Mouse (Mus musculus) macrophage (primary cell): ENCODE results near the gene Cacna1g. TPM values are rescaled to one million over a fixed set of nuclear protein-coding genes. Genes with fewer than 3 reads are reported as not detected.

Experiments
- H3K27ac ChIP-seq: fragments of 350-480 bp; formaldehyde crosslinking; 2 replicates; pipeline ENCODE4 v1.9.0; 2021
- H3K36me3 ChIP-seq: fragments of 350-480 bp; formaldehyde crosslinking; 2 replicates; pipeline ENCODE4 v1.9.0; 2021; ENCODE audit errors: inconsistent target
- H3K4me3 ChIP-seq: fragments of 350-480 bp; formaldehyde crosslinking; 2 replicates; pipeline ENCODE4 v1.9.0; 2021; ENCODE audit errors: inconsistent target
- H3K79me2 ChIP-seq: fragments of 350-480 bp; formaldehyde crosslinking; 2 replicates; pipeline ENCODE4 v1.9.0; 2021; ENCODE audit errors: inconsistent target
- WGBS: methylation state at CpG from one replicate; pipeline ENCODE4 v1.1.7; 2026; ENCODE audit warnings: inconsistent platforms; ENCODE audit not compliant: missing documents; 5-methylcytosine and 5-hydroxymethylcytosine counted together
- polyA plus RNA-seq: library from polyadenylated mRNA; stranded (reverse); fragments of 250-400 nt; gene quantifications from 3 replicates; pipeline ENCODE4 v1.2.4, GENCODE M21; 2018; ENCODE audit warnings: inconsistent platforms
- total RNA-seq, 78 experiments: library from RNA; depleted of rRNA; stranded (reverse); fragments of 250-400 nt; gene quantifications; 1 replicate in 9 of 78; 2 replicates in 24 of 78; 3 replicates in 43 of 78; 4 replicates in 2 of 78; pipeline ENCODE4 v1.2.4; 2018; ENCODE audit warnings: inconsistent platforms in 56 of 78

Cacna1g gene
- 1 to 10 TPM in 3 of 26 experiments, under 1 TPM in 3, not detected in 20; 0.16 to 2.0 (median 0.83) TPM for total RNA-seq (2018; cell fraction: chromatin; rRNA removed)
- not detected for total RNA-seq (2018; cell fraction: cytosol; rRNA removed)
- under 1 TPM in 2 of 26 experiments, not detected in 24; 0.10 to 0.24 TPM for total RNA-seq (2018; cell fraction: nucleus; rRNA removed)
- polyA plus RNA-seq: not detected in 3 replicates

DNA sequence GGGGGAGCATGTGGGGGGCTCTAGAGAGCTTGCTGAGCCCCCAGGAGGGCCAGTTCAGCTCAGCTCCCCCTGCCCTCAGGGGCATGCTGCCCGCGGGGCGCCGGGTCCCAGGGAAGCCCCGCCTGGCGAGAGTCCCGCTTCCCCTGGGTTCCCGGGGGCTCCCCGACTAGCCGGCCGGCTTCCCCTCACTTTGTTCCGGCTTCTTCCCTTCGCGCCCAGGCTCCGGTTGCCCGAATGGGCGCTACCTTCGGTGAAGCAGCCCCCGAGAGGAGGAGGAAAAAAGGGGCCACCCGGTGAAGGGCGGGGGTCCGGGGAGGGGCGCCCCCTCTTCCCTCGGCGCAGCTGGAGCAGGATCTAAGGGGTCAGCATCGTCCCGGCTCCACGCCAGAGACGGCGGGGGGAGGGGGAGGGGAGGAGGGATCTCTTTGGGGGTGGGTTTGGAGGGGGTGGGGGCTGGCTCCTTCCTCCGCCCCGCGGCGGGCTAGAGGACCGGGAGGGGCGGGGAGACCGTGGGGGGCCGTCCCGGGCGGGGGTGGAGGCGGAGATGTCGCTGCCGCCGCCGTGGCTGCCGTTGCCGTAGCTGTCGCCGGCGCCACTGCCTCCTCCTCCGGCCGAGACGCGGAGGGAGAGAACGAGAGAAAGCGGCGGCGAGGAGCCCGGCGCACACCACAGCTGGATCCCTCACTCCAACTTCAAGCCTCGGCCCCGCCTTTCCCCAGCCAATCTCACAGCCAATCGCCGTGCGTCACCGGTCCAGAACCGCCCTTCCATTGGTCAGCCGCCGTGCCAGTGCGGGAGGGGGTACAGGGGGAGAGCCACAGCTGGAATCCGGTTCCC, at the start of gene Cacna1g:
Gene Cacna1g, minus strand, starts transcription at position 492 of the 837 bp plus-strand sequence.
- Histone ChIP-seq H3K4me3 (no peak within 1 kb of the TSS), H3K27ac (no peak within 1 kb of the TSS), H3K36me3 (no peaks in the 10 kb centered on the region), H3K79me2 (no peaks in the 10 kb centered on the region)
- under 1% methylated on average over 54 of the region's 71 CpGs for WGBS

DNA sequence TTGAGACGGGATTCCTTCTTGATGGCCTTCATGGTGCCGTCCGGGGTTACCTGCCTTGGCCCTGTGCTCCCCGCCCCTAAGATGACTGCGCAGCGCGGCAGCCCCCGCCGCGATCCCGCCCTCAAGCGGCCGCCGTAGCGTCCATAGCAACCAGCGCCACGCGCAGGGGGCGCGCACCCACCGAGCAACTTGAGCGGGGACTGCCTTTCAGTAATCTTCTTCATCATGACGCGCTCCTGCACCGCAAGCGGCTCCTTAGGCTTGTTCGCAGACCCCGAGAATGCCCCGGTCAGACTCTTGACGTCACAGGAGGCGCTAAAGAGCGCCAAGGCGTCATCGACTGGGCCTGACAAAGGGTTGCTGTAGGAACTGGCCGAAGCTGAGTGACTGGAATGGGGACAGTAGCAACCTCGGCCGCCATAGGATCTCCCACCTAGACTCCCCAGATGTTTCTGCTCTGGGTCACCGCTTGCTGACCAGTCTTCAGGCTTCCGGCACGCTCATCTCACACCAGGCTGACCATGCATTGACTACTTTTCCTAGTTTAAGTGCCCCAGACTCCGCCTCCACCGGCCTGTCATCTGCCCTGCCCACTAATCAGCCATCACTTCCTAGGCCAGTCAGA, 47.3 kb upstream of the Cacna1g start, which contains the start of gene Mycbpap:
Gene Mycbpap, minus strand, starts transcription at position 524 of the 625 bp plus-strand sequence.
- Histone ChIP-seq H3K79me2 (no peaks in the 10 kb centered on the region), H3K27ac (no peak within 1 kb of the TSS), H3K4me3 (peak within 1 kb of the TSS; percentile 17; the same call in 1 of the 2 replicates), H3K36me3 (no peaks in the 10 kb centered on the region)
- 4% methylated on average over 41 of the region's 42 CpGs for WGBS

DNA sequence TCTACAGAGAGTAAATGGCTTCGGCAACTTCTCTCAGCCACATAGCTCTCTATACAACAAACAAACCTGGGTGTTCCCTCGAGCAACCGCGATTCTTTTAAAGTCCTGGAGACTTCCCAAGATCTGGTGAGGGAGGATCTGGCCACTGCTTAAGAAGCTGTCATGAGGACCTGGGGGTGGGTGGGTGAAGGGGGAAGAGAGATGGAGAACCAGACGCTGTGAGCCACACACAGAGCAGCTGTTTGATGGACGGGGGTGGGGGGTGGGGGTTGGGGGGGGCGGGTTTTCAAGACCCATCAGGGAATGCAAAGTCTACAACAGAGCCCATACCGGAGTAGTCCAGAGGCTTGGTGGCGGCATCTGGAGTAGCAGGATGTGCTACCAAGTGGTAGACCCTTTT, 39.5 kb upstream of the Cacna1g start:
- H3K27ac ChIP-seq: no peak overlapping the region
- no peak overlapping the region for H3K4me3 ChIP-seq
- no peaks in the 10 kb centered on the region for H3K36me3 ChIP-seq
- 56% methylated on average over 7 of the region's 9 CpGs for WGBS
- H3K79me2 ChIP-seq: no peaks in the 10 kb centered on the region

DNA sequence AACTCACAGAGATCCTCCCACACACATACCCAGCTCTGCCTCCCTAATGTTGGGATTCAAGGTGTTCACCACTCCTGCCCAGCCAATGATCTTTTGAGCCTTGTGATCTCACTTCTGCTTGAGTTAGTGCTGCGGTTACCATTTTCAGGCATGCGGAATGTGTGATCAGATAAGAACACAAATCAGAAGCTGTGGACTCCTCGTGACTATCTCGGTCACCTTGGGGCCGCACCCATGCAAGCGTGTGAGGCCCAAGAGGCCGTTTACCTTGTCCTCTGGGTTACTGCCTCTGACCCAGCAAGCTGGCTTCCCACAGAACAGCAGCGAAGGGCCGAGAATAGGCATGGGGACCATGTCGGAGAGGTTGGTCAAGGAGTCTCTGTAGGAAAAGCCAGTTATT, 35.0 kb upstream of the Cacna1g start:
- H3K4me3 ChIP-seq: no peak overlapping the region
- no peak overlapping the region for H3K27ac ChIP-seq
- H3K36me3 ChIP-seq: no peaks in the 10 kb centered on the region
- H3K79me2 ChIP-seq: no peaks in the 10 kb centered on the region
- 90% methylated on average over 10 of the region's 10 CpGs for WGBS

DNA sequence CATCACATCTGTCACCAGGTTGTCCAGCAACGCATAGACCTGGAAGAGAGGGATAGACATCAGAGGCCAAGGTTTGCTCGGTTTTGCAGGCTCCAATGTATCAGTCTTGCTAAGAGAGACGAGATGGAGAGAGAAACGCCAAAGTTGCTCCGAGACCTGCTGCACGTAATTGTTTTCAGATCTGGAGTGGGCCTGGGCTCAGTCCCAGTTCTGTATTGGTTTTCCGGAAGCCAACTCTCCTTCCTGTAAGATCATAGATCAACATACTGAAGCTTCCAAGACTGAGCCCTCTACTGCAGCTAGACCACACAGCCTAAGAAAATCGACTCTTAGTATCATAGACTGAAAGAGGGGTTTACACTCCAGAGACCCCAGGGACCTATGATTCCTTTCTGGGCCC, 27.5 kb upstream of the Cacna1g start:
- no peaks in the 10 kb centered on the region for H3K79me2 ChIP-seq
- no peaks in the 10 kb centered on the region for H3K36me3 ChIP-seq
- H3K4me3 ChIP-seq: no peak overlapping the region
- 77% methylated on average over 8 of the region's 8 CpGs for WGBS
- H3K27ac ChIP-seq: no peak overlapping the region

DNA sequence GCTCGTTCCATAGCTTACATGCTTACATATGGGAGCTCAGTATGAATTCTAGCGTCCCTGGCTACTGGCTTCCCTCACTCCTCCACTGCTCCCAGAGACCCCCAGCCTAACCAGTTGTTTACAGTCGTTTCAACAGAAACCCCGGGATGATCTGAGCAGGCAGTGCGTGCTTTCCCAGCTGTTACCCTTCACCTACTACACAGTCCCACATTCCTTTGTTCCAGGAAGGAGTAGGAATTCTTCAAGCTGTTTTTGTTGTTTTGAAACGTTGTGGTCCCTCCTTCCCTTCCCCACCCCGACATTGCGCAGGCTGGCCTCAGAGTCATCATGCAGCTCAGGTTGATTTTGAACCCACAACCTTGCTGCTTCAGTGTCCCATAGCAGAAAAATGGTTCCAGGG, 26.4 kb upstream of the Cacna1g start:
- no peak overlapping the region for H3K27ac ChIP-seq
- H3K79me2 ChIP-seq: no peaks in the 10 kb centered on the region
- whole genome bisulfite sequencing: 72% methylated on average over 7 of the region's 8 CpGs
- no peaks in the 10 kb centered on the region for H3K36me3 ChIP-seq
- no peak overlapping the region for H3K4me3 ChIP-seq

DNA sequence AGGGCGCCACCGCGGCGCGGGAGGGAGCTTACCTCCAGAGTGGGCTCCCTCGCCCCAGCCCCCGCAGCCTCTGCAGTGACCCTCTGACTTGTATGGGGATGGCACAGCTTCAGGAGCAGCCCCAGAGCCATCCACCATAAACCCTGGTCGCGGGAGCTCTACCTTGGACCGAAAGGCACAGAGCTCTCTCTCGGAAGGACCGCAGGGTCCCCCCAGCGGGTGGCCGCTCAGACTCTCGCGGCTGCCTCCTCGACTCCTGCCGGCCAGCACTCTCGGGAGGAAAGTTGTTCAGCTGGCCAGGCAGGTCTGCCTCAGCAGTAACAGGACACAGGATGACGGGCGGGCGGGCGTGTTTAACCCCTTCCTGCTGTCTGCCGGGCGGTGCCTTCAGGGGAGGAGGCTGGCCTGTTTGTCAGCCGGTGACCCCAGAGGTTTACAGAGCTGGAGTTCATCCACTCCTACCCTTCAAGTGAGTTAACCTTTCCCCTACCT, 25.7 kb upstream of the Cacna1g start, which contains the start of gene Epn3:
Gene Epn3, minus strand, starts transcription at position 314 of the 492 bp plus-strand sequence.
- Histone ChIP-seq H3K36me3 (no peaks in the 10 kb centered on the region), H3K4me3 (no peak within 1 kb of the TSS), H3K79me2 (no peaks in the 10 kb centered on the region), H3K27ac (no peak within 1 kb of the TSS)
- WGBS: 3% methylated on average over 22 of the region's 26 CpGs

DNA sequence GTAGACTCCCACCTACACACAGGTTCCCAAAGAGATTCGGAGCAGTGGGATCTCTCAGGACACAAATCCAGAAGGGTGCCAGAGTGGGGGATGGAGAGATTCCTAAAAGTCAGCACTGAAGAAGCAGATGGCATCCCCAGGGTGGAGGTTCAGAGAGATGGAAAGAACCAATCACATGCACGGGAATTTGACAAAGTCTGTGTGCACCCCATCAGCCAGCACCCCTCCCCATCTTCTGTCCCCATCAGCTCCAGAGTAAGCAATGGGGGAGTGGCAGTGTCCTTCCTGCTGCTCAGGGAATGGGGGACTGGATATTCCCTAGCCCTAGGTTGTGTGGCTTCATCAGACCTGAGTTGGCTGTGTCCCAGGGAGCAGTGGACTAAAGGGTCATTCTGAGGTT, 25.0 kb upstream of the Cacna1g start:
- no peak overlapping the region for H3K4me3 ChIP-seq
- 0% methylated on average over 2 of the region's 2 CpGs for WGBS
- no peaks in the 10 kb centered on the region for H3K36me3 ChIP-seq
- H3K27ac ChIP-seq: no peak overlapping the region
- H3K79me2 ChIP-seq: no peaks in the 10 kb centered on the region

DNA sequence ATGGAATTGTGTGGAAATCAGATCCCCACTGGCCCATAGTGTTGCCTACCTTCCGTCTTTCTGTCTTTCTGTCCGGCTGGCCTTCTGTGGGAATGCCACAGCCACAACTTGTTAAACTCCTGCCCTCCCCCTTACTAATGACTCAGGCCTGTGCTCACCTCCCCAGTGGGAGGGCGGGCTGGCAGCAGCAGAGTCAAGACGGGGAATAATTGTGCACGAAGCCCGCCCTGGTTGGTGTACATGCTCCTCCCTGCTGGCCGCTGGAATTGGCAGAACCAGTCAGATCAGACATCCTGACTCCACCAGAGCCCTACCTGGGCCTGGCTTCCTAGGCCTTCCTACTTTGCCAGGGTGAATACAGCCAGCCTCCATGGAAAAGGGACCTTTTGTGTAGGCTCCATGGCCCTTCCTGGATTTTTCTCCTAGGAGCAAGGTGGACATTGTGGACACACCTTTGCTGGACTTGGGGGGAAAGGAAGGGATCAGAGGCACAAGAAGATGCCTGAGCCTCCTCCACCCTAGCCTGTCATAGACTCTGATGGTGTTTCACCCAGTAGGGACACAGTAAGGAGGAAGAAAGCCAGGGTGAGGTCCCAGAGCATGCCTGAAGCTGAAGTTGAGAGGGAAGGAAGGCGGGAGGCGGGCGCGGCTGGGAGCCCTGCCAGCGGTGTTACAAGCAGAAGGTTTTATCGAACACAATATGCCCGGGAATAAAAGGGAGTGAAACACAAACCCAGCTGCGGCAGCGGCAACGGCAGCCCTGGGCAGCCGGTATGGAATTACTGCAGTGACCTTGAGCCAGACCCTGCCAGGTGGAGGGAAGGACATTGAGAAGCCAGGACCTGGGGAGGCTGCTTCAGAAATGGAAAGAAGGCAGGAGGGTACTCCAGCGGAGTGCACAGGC, 24.3 kb upstream of the Cacna1g start:
- WGBS: 34% methylated on average over 18 of the region's 19 CpGs
- no peaks in the 10 kb centered on the region for H3K79me2 ChIP-seq
- H3K36me3 ChIP-seq: no peaks in the 10 kb centered on the region
- H3K27ac ChIP-seq: no peak overlapping the region
- no peak overlapping the region for H3K4me3 ChIP-seq

DNA sequence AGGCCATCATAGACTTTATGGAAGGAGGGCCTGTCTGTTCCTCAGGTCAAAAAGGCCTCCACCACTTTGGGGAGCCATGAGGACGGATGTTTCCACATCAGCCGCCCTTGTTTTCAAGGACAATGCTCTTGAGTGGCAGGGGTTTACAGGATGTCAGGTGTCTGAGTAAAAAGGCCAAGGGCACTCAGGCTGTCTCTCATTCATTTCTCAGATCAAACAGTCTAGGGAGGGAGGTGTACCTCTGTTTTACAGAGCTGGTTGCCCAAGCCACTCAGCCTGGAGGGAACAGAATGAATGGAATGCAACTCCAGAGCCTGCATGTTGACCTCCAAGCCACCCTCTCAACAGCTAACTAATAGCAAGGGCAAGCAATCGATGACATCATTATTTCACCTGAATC, 21.4 kb upstream of the Cacna1g start:
- H3K4me3 ChIP-seq: no peak overlapping the region
- H3K36me3 ChIP-seq: no peaks in the 10 kb centered on the region
- H3K79me2 ChIP-seq: no peaks in the 10 kb centered on the region
- WGBS: 94% methylated on average over 3 of the region's 3 CpGs
- no peak overlapping the region for H3K27ac ChIP-seq

DNA sequence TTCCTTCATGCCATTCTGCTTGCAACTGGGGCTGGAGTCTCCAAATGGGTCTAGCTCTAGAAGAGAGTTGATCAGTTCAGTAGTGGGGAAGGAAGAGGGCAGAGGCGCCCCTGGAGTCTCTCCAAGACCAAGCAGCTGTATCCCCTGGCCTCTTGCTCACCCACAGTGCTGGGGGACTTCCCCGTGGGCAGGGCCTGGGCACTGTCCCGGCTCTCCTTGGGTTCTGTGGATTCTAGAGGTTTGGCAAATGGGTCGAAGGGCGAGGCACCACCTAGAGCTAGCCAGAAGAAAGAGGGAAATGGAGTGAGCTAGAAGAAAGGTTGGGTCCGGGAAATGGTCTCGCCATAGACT, 17.7 kb upstream of the Cacna1g start:
- Histone ChIP-seq H3K79me2 (no peaks in the 10 kb centered on the region), H3K27ac (no peak overlapping the region), H3K36me3 (no peaks in the 10 kb centered on the region), H3K4me3 (no peak overlapping the region)
- WGBS: 21% methylated on average over 7 of the region's 7 CpGs

DNA sequence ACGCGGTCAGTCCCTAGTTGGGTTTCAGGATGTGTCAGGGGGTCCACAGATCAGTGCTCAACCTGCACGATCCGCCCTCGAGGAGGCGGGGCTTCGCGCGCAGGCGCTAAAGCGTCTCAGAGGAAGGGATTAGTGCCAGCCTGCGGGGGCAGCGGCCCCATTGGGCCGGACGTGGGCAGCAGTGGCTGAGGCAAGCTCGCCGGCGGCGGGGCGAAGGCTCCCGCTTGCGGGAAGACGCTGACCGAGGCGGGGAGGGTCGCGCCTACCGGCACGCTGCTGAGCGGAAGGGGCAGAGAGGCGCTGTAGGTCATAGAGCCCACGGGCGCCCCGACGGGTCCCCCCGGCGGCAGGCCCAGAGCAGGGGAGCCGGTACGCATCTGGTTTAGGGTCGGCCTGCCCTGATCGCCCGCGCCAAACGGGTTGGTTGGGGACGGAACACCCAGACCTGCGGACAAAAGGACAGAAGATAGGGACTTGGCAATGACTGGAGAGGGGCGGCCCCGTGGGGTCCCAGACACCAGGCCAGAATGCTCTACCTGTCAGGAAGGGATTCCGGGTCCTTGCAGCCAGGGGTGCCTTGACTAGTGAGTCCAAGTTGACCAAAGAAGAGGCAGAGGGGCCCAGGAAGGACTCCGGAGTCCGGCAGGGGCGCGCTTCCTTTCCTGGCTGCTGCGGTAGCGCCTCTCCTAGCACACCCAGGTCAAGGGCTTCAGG, 17.2 kb upstream of the Cacna1g start:
- 2% methylated on average over 55 of the region's 55 CpGs for WGBS
- no peak overlapping the region for H3K4me3 ChIP-seq
- H3K27ac ChIP-seq: no peak overlapping the region
- no peaks in the 10 kb centered on the region for H3K36me3 ChIP-seq
- H3K79me2 ChIP-seq: no peaks in the 10 kb centered on the region

DNA sequence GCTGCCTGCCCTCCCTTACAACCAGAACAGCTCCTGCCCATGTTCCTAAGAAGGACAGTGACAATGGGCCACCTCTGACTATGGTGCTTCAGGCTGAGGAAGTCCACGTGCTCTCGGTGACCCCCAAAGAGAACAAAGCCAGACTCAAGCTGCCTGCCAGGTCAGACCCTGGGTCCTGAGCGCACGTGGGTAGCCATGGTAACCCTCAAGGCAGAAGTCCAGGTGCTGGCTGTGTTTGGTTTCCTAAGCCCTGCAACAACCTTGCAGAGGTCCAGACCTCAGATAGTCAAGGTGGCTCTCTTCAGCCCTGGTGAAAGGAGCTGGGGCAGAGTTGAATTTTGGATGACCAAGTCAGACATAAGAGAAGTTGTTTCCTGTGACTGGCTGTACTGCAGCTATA, 15.7 kb upstream of the Cacna1g start:
- 60% methylated on average over 4 of the region's 4 CpGs for WGBS
- H3K79me2 ChIP-seq: no peaks in the 10 kb centered on the region
- no peak overlapping the region for H3K4me3 ChIP-seq

More for the DNA sequence above, 15.7 kb upstream of the Cacna1g start:
- Histone ChIP-seq H3K36me3 (no peaks in the 10 kb centered on the region), H3K27ac (no peak overlapping the region)
